Mouse (Mus musculus) mature B cell (primary cell): ENCODE results near the gene Fabp2.
"Not testable (repeated sequence)": the region's sequence is repeated elsewhere in the genome, so short reads cannot be mapped to it uniquely, and the experiment has no call there.

Source experiments
- in situ Hi-C: fragments of 300-500 bp; cut with MboI; formaldehyde crosslinking; loops from 2 replicates; pipeline ENCODE4 v1.14.3; 2019

Fabp2 gene

DNA sequence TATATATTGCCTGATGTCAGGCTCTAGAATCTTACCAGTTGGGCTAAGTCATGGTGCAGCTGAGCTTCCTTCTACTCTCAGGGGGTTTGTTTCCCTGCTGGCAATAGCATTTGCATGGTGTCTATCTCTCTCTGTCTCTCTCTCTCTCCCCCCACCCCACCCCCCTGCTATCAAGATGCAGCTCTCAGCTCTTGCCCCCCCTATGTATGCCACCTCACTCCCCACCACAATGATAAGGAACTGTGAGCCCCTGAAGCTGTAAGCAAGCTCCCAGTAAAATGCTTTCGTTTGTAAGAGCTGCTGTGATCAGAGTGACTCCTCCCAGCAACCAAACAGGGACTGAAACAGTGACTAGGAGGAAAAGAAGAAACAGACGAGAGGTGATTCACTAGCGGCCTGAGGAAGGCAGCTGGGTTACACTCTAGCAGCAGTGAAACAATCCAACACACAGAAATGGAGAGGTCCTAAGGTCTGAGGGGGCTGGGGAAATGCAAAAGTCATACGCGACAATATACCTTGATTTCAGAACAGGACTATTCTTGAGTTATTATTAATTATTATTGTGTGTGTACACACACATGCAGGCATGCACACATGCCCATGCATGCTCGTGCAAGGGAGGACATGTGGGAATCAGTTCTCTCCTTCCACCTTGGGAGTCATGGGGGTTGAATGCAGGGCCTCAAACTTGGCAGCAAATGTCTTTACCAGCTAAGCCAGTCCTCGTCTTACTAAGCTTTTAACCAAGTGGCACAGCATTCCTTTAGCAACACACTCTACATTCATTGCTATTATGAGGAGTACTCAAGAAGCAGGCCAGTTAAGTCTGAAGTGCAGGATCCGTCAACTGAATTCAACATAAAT is 25.9 kb downstream of the Fabp2 start:
- in situ Hi-C loops, result no loop called here

DNA sequence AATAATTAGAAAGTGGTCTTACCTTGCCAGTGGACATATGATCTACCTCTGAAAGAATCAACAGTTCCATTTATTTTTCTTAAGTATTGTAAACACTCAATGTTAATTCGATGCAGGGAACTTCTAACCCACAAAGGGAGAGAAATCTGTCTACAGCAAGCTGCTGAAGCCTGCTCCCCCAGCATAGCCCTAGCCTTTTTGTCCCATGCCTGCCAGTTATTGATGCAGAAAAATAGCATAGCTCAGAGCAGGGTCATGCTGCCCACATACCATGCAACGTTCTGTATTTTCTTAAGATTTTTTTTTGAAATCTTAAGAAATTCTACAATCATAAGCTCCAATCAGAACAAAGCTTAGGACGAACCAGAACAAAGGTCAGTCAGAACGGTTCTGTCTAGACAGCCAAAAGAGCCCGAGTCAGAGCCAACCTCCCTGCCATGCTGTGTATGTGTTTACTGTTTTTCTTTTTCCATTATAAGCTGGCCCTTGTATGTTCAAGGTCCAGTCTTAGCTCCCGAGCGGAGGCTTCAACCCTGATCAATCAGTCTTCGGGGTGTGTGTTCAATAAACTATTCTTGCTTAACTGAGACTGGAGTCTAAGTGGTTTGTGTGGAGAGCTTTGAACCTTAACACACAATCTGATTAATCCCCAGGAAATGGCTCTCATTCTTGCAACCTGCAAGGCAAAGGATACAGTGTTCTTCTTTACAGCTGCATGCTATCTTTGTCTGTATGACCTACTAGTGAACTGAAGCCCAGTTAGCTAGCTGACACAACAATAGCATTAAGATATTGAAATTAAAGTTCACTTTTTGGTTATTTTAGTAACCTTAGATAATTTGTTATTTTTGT is 27.0 kb downstream of the Fabp2 start:
- in situ Hi-C loops, result no loop called here

DNA sequence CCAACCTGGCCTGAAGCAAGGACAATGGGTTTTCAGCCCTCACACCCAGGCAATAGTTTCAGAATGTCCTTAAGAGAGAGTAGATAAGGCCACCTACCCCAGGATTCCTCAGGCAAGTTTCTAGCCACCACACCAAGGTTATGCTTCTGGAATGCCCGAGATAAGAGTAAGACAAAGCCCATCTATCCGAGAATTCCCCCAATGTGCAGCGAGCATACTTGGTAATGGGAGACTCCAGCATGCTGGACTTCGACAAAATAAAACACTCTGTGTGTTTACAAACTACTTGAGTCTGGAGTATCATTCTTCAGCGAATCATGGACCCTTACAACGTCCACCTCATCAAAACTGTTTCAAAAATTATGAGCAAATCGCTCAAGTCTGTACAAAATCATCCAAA is 28.3 kb downstream of the Fabp2 start:
- in situ Hi-C loops, result no loop called here

DNA sequence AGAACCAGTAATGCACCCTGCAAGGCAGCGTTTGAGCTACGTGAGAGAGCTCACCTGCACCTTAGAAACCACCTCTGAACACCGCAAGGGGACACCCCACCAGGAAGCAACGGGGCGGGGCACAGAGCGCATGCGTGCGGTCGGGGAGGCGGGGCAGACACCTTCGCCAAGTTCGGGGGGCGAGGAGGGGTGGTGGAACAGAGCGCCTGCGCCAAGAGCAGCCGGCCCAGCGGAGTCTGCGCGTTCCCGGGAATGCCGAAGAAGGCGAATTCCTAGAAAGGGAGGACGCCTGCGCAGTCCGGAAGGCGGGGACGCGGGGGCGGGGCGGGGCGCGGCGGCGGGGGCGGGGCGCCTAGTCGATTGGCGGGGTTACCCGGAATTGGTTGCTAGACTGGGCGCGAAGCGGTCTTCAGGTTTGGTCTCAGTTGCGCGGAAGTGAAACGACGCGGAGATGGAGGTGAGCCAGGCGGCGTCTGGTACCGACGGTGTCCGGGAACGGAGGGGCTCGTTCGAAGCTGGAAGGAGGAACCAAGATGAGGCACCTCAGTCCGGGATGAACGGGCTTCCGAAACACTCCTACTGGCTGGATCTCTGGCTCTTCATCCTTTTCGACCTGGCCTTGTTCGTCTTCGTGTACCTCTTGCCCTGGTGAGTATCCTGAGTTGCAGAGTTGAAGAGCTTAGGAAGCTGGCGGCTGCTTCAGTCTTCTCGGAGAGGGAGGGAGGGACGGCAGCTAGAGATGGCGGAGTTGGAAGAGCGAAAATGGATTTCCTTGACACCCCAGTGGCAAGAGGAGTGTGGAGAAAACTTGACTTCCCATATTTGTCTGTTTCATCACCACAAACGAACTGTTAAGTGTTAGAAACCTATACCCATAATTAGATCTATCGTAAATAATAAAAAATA is 29.4 kb downstream of the Fabp2 start, which contains the start of gene 1810037I17Rik:
1810037I17Rik (plus strand) TSS at position 195 of the 906 bp plus-strand sequence.
- in situ Hi-C loops, result no loop called here

DNA sequence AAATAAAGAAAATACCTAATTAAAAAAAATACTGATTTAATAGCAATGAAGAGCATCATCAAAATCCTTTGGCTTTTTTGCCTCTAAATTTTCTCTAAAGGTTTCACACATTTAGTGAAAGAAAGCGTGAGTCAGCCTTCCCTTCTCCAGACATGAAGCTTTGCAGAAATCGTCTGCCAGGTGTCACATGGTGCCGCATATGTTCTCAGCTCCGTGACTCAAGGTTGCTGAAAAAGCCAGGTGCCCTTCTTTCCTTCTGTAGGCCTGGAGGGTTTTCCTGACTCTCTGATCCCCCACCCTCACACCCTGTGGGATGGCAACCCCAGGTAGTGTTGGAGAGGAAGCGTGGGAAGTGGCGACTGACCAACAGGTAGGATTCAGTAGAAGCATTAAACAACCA is 34.9 kb downstream of the Fabp2 start:
- in situ Hi-C loops, result no loop called here

DNA sequence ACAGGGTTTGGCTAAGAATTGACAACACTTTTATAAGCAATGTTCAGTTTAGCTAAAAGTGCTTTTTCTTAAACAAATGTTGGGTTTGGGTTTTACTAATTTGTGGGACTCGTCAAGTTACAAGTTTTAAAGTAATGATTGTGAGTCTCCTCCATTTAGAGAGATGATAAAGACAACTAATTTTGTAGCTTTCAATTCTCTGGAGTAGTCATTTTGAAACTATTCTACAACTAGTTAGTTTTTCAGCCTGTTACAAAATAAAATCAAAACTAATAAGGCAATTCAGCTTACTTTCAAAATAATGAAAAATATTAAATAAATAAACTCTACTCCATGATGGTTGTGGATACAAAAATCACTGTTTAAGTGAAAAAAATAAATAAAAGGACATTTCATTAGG is 37.6 kb downstream of the Fabp2 start:
- in situ Hi-C loops, result no loop called here

DNA sequence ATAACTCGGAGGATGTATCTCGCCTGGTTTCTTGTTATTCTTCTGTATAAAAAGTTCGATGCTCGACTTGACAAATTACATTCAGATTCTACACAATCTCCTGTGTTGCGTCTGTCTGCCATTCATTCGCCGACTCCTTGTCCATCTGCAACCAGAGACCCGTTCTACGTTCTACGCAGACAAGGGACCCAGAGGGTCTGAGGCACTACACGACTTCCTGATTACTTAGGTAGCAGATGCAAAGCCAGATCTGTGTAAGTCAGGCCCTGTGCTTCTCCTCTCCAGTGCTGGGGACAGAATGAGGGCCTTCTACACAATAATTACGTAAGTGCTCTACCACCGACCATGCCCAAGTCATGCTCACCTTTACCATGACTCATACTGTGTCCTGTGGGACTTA is 42.3 kb downstream of the Fabp2 start:
- in situ Hi-C loops, result not testable (repeated sequence)

DNA sequence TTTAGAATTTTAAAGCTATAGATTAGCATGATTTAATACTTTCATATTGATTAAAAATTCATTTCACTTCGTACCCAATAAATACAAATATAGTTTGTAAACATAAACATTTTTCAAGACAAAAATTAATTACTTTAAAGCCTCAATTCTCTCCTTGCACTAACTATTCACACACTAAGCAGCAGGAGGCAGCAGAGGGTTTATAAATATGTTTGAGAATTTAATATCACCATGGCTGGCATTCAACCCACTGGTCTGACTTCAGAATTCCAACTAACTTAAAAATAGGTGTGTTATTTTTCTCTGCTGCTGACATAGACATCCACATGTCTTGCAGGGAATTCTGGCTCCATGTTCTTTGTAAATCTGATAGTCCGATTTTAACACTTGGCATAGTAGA is 44.3 kb downstream of the Fabp2 start:
- in situ Hi-C loops, result no loop called here

DNA sequence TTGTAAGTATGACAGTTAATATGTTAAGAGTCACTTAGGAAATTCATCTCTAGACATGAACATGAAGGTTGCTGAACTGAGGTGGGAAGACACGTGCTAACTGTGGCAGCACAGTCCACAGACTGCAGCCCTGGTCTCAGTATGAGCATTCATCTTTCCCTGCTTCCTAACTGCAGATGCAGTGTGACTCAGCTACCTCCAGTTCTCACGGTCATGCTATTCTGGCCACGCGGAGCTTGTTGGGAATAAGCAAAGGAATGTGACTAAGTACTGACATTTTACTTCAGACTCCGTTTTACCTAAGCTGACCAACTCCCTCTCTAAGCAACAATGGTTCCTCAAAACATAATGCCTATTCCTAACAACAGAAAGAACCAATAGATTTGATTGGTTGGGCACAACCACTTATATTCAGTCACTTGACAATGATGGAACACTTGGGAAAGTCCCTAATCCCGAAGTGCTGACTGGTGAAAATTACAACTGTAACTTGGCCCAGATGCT is 48.6 kb downstream of the Fabp2 start:
- in situ Hi-C loops, result no loop called here
